Mouse (Mus musculus): ENCODE measurements around the gene Rassf8. TPM values are rescaled to one million over a fixed set of nuclear protein-coding genes. Genes with fewer than 3 reads are reported as not detected.

Gene Rassf8
- polyA plus RNA-seq, 1 experiment from 2014 or later: 9.1 TPM

DNA sequence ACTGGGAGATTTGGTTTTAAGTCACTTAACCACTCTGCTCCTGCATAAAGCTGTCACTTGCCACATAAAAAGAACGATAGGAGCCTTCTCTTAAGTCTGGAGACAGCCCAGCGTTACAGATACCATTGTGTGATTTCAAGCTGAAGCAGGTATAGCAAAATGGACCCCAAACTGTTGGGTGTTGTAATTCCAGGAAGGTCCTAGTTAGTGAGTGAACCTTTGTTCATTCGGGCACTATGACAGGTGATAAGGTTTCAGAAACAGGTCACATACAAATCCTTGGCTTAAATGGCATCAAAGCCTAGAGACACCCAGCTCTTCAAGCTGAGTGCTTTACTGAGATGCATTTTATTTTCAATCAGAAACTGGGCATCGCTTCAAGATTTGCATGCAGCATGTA is 16.5 kb downstream of the Rassf8 start:
- peaks cover 16% of the 10 kb centered on the region for H3K4me1 ChIP-seq
- ATAC-seq (ENCODE audit: insufficient number of reproducible peaks, insufficient read depth, low FRiP score, low TSS enrichment): no peak
- H3K9ac ChIP-seq: no peak overlapping the region
- no peaks in the 10 kb centered on the region for H3K27me3 ChIP-seq
- 80% methylated on average over 4 of the region's 4 CpGs for WGBS
- H3K4me3 ChIP-seq: no peak overlapping the region
- no peak overlapping the region for H3K4me2 ChIP-seq (replicated peaks)
- H3K9me3 ChIP-seq: no peaks in the 10 kb centered on the region
- H3K36me3 ChIP-seq: no peaks in the 10 kb centered on the region
- no peak overlapping the region for H3K27ac ChIP-seq

- H3K4me1 ChIP-seq: peaks cover 22% of the 10 kb centered on the region
- no peak for ATAC-seq (ENCODE audit: insufficient number of reproducible peaks, insufficient read depth, low FRiP score, low TSS enrichment)
- WGBS: 55% methylated on average over 7 of the region's 7 CpGs
- H3K36me3 ChIP-seq: no peaks in the 10 kb centered on the region
- H3K27me3 ChIP-seq: no peaks in the 10 kb centered on the region
- no peak overlapping the region for H3K9ac ChIP-seq
- H3K4me2 ChIP-seq (replicated peaks): no peak overlapping the region
- no peak overlapping the region for H3K4me3 ChIP-seq
- no peak overlapping the region for H3K27ac ChIP-seq
- no peaks in the 10 kb centered on the region for H3K9me3 ChIP-seq
Observed at GRCm38 (mm10) chr6:145765011-145765410, 18.5 kb downstream of the Rassf8 start.

- no peak overlapping the region for H3K9ac ChIP-seq
- H3K4me1 ChIP-seq: peaks cover 27% of the 10 kb centered on the region
- no peak overlapping the region for H3K4me3 ChIP-seq
- no peaks in the 10 kb centered on the region for H3K27me3 ChIP-seq
- no peaks in the 10 kb centered on the region for H3K9me3 ChIP-seq
- 76% methylated on average over 6 of the region's 6 CpGs for WGBS
- H3K4me2 ChIP-seq (replicated peaks): no peak overlapping the region
- H3K27ac ChIP-seq: no peak overlapping the region
- H3K36me3 ChIP-seq: no peaks in the 10 kb centered on the region
- ATAC-seq (ENCODE audit: insufficient number of reproducible peaks, insufficient read depth, low FRiP score, low TSS enrichment): no peak
Observed at GRCm38 (mm10) chr6:145766971-145767370, 20.4 kb downstream of the Rassf8 start.

DNA sequence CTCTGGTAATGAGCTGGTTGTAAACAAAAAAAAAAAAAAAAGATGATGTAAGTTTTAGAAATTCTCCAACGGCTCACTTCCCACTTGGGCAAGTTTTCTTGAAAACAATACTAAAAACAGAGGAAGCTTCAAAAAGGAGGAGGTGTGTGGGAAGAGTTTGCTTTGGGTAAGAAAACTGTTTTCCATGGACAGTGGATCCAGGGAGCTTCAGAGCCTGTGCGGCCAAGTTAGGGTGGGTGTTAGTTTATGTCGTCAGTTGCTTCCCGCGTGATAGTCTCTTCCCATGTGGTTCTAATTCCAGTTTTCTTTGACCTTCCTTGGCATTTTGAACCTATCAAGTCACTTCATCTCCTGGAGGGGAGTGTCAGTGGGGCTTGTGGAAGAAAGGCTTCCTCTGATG is 21.1 kb downstream of the Rassf8 start:
- H3K4me3 ChIP-seq: no peak overlapping the region
- no peaks in the 10 kb centered on the region for H3K9me3 ChIP-seq
- 32% methylated on average over 5 of the region's 5 CpGs for WGBS
- no peak overlapping the region for H3K4me2 ChIP-seq (replicated peaks)
- no peak for ATAC-seq (ENCODE audit: insufficient number of reproducible peaks, insufficient read depth, low FRiP score, low TSS enrichment)
- H3K4me1 ChIP-seq: peaks cover 27% of the 10 kb centered on the region
- H3K27me3 ChIP-seq: no peaks in the 10 kb centered on the region
- H3K9ac ChIP-seq: no peak overlapping the region
- no peaks in the 10 kb centered on the region for H3K36me3 ChIP-seq
- H3K27ac ChIP-seq: no peak overlapping the region

DNA sequence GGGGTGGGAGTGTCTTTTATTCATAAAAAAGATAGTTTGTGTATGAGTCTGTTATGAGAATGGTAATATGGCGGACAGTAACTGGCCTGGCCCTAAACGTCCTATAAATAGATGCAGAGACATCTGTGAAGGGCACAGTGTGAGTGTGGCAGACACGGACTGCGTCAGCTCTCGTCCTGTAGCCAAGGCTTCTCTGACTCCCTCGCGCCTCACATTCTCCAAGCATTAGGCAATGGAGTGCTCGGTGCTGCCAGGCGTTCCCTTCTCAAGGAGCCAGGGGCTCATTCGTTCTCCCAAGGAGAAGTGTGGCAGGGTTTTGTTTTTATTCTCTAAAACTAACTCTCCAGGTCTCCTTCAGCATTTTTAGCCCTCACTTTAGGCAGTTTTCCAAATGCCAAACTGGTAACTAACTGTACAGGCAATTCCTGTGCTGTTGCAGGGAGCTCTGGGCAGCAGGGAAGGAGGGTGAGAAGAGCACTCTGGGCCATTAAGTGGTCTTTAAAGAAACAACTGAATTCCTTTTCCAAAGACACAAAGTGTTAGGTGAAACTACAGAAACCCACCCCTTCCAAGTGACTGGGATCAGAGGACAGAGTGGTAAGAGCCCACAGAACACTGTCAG is 22.2 kb downstream of the Rassf8 start:
- H3K27ac ChIP-seq: no peak overlapping the region
- no peak overlapping the region for H3K9ac ChIP-seq
- peaks cover 25% of the 10 kb centered on the region for H3K4me1 ChIP-seq
- ATAC-seq (ENCODE audit: insufficient number of reproducible peaks, insufficient read depth, low FRiP score, low TSS enrichment): no peak
- no peak overlapping the region for H3K4me3 ChIP-seq
- no peaks in the 10 kb centered on the region for H3K27me3 ChIP-seq
- no peak overlapping the region for H3K4me2 ChIP-seq (replicated peaks)
- 63% methylated on average over 10 of the region's 10 CpGs for WGBS
- H3K9me3 ChIP-seq: no peaks in the 10 kb centered on the region
- H3K36me3 ChIP-seq: no peaks in the 10 kb centered on the region

GRCm38 (mm10) chr6:145769855-145770254 is 23.3 kb downstream of the Rassf8 start:
- no peaks in the 10 kb centered on the region for H3K36me3 ChIP-seq
- H3K4me3 ChIP-seq: no peak overlapping the region
- WGBS: 79% methylated on average over 11 of the region's 11 CpGs
- no peak for ATAC-seq (ENCODE audit: insufficient number of reproducible peaks, insufficient read depth, low FRiP score, low TSS enrichment)
- H3K9ac ChIP-seq: no peak overlapping the region
- H3K27ac ChIP-seq: no peak overlapping the region
- peaks cover 19% of the 10 kb centered on the region for H3K4me1 ChIP-seq
- no peaks in the 10 kb centered on the region for H3K9me3 ChIP-seq
- no peaks in the 10 kb centered on the region for H3K27me3 ChIP-seq
- H3K4me2 ChIP-seq (replicated peaks): no peak overlapping the region

GRCm38 (mm10) chr6:145770272-145771000 is 23.9 kb downstream of the Rassf8 start:
- no peaks in the 10 kb centered on the region for H3K27me3 ChIP-seq
- no peak overlapping the region for H3K4me2 ChIP-seq (replicated peaks)
- H3K9me3 ChIP-seq: no peaks in the 10 kb centered on the region
- peaks cover 15% of the 10 kb centered on the region for H3K4me1 ChIP-seq
- ATAC-seq (ENCODE audit: insufficient number of reproducible peaks, insufficient read depth, low FRiP score, low TSS enrichment): 0 out of 2 replicates have a peak, but pooled peaks have one; percentile 83
- H3K9ac ChIP-seq: no peak overlapping the region
- no peak overlapping the region for H3K4me3 ChIP-seq
- no peak overlapping the region for H3K27ac ChIP-seq
- H3K36me3 ChIP-seq: no peaks in the 10 kb centered on the region
- 34% methylated on average over 18 of the region's 18 CpGs for WGBS

DNA sequence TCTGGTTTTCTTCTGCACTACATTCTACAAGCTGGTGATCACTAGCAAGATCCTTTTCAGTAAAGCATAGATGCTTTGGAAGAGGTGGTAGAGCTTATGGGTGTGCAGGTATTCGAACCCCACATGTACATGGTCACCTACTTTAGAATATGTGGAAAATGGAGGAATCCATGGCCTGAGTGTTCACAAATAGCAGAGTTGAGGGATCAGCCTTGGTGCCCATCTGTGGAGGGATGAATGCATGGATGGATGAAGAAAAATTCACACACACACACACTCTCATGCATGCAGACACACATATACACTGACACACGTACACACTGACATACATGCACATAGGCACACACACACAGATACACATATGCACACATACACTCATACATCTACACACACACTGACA is 27.9 kb downstream of the Rassf8 start:
- 92% methylated on average over 2 of the region's 2 CpGs for WGBS
- Histone ChIP-seq H3K4me2 (replicated peaks) (no peak overlapping the region), H3K27ac (no peak overlapping the region), H3K9me3 (no peaks in the 10 kb centered on the region), H3K4me3 (no peak overlapping the region), H3K36me3 (no peaks in the 10 kb centered on the region), H3K4me1 (peaks cover 8% of the 10 kb centered on the region), H3K27me3 (no peaks in the 10 kb centered on the region), H3K9ac (no peak overlapping the region)
- no peak for ATAC-seq (ENCODE audit: insufficient number of reproducible peaks, insufficient read depth, low FRiP score, low TSS enrichment)

DNA sequence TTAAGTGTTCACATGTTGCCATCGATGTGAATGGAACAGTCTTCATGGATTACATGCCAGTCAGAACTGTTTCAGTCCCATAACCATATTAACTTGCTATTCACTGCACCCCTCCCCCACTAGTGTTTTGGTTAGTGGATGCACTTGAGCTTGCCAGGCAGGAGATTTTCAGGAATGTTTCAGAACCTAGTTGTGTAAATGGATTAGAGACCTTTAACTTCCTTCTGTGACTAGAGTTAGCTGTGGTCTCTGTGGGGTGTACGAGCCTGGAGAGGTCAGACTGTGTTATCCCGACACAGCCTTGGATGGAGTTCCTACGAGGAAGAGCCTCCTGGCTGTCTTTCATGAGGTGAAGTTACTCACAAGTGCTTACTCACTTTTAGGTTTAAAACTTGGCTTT is 29.7 kb downstream of the Rassf8 start:
- Histone ChIP-seq H3K36me3 (no peaks in the 10 kb centered on the region), H3K4me3 (no peak overlapping the region), H3K4me1 (peaks cover 3% of the 10 kb centered on the region), H3K27me3 (no peaks in the 10 kb centered on the region), H3K27ac (no peak overlapping the region), H3K4me2 (replicated peaks) (no peak overlapping the region), H3K9ac (no peak overlapping the region), H3K9me3 (no peaks in the 10 kb centered on the region)
- WGBS: 75% methylated on average over 4 of the region's 4 CpGs
- no peak for ATAC-seq (ENCODE audit: insufficient number of reproducible peaks, insufficient read depth, low FRiP score, low TSS enrichment)

- H3K9me3 ChIP-seq: no peaks in the 10 kb centered on the region
Observed at GRCm38 (mm10) chr6:145779383-145779782, 32.8 kb downstream of the Rassf8 start.

GRCm38 (mm10) chr6:145780180-145780802 is 33.7 kb downstream of the Rassf8 start:
- Histone ChIP-seq H3K9ac (no peak overlapping the region), H3K9me3 (no peaks in the 10 kb centered on the region), H3K4me1 (peaks cover 10% of the 10 kb centered on the region; the same call in 1 of the 2 replicates), H3K27me3 (no peaks in the 10 kb centered on the region), H3K4me3 (no peak overlapping the region), H3K27ac (no peak overlapping the region), H3K4me2 (replicated peaks) (no peak overlapping the region), H3K36me3 (no peaks in the 10 kb centered on the region)
- no peak for ATAC-seq (ENCODE audit: insufficient number of reproducible peaks, insufficient read depth, low FRiP score, low TSS enrichment)
- WGBS: 57% methylated on average over 8 of the region's 8 CpGs

More at GRCm38 (mm10) chr6:145779383-145779782, 32.8 kb downstream of the Rassf8 start:
- no peak overlapping the region for H3K4me3 ChIP-seq
- no peak overlapping the region for H3K9ac ChIP-seq
- no peaks in the 10 kb centered on the region for H3K27me3 ChIP-seq
- H3K36me3 ChIP-seq: no peaks in the 10 kb centered on the region
- H3K4me1 ChIP-seq: peaks cover 10% of the 10 kb centered on the region; the same call in 1 of the 2 replicates
- no peak overlapping the region for H3K4me2 ChIP-seq (replicated peaks)
- no peak for ATAC-seq (ENCODE audit: insufficient number of reproducible peaks, insufficient read depth, low FRiP score, low TSS enrichment)
- 8% methylated on average over 4 of the region's 6 CpGs for WGBS
- H3K27ac ChIP-seq: no peak overlapping the region

GRCm38 (mm10) chr6:145781256-145781655 is 34.7 kb downstream of the Rassf8 start:
- Histone ChIP-seq H3K4me3 (no peak overlapping the region), H3K27ac (no peak overlapping the region), H3K27me3 (no peaks in the 10 kb centered on the region), H3K4me1 (peaks cover 10% of the 10 kb centered on the region; the same call in 1 of the 2 replicates), H3K4me2 (replicated peaks) (no peak overlapping the region), H3K9ac (no peak overlapping the region), H3K9me3 (no peaks in the 10 kb centered on the region), H3K36me3 (no peaks in the 10 kb centered on the region)
- 84% methylated on average over 9 of the region's 9 CpGs for WGBS
- no peak for ATAC-seq (ENCODE audit: insufficient number of reproducible peaks, insufficient read depth, low FRiP score, low TSS enrichment)
